Mouse (Mus musculus) heart, postnatal 0 days (tissue): ENCODE measurements around the gene Urb1. TPM values are rescaled to one million over a fixed set of nuclear protein-coding genes. Genes with fewer than 3 reads are reported as not detected.

Experiments used
- ATAC-seq: fragments of 200-750 bp; cut with Nextera tagmentation; 2 replicates; pipeline ENCODE4 v1.8.0; 2017; ENCODE audit warnings: low read depth, moderate number of reproducible peaks, moderate library complexity; ENCODE audit not compliant: insufficient read depth
- DNase-seq: peaks from one replicate; pipeline ENCODE4 v3.0.0-alpha.2; 2016; ENCODE audit warnings: low spot score
- H3K27ac ChIP-seq: fragments of 300-500 bp; sonication (generic); 2 replicates; pipeline ENCODE4 v1.5.1; 2014; ENCODE audit warnings: low read depth, mild to moderate bottlenecking
- H3K27me3 ChIP-seq: fragments of 300-500 bp; sonication (generic); 2 replicates; pipeline ENCODE4 v1.6.1; 2014; ENCODE audit warnings: low read length, mixed read lengths; ENCODE audit not compliant: control insufficient read depth, insufficient read depth
- H3K36me3 ChIP-seq: fragments of 300-500 bp; sonication (generic); replicated peaks from 2 replicates; pipeline ENCODE4 v1.6.1; 2014; ENCODE audit warnings: low read length, mixed read lengths; ENCODE audit not compliant: control insufficient read depth, insufficient read depth
- H3K4me1 ChIP-seq: fragments of 300-500 bp; sonication (generic); 2 replicates; pipeline ENCODE4 v1.6.1; 2014; ENCODE audit warnings: antibody characterized with exemption; ENCODE audit not compliant: control insufficient read depth, insufficient read depth
- H3K4me2 ChIP-seq: fragments of 300-500 bp; sonication (generic); 2 replicates; pipeline ENCODE4 v1.6.1; 2014; ENCODE audit warnings: low read depth, mild to moderate bottlenecking, low read length, moderate library complexity
- H3K4me3 ChIP-seq: fragments of 300-500 bp; sonication (generic); 2 replicates; pipeline ENCODE4 v1.5.1; 2014; ENCODE audit warnings: low read depth, low read length
- H3K9ac ChIP-seq: fragments of 300-500 bp; sonication (generic); replicated peaks from 2 replicates; pipeline ENCODE4 v1.6.1; 2014; ENCODE audit warnings: low read depth, low read length, mixed read lengths
- H3K9me3 ChIP-seq: fragments of 300-500 bp; sonication (generic); replicated peaks from 2 replicates; pipeline ENCODE4 v1.6.1; 2016; ENCODE audit warnings: low read length; ENCODE audit not compliant: control insufficient read depth
- CTCF ChIP-seq: IDR thresholded peaks from 2 replicates; pipeline ENCODE4 v1.5.1; 2016; ENCODE audit warnings: antibody characterized with exemption, control low read depth, low read depth
- EP300 ChIP-seq: IDR thresholded peaks from 2 replicates; pipeline ENCODE4 v1.6.1; 2016; ENCODE audit warnings: antibody characterized with exemption, low read depth
- WGBS: fragments of 180-500 bp; shearing (Covaris S2); extraction: QIAGEN DNeasy Blood & Tissue Kit; methylation state at CpG from one replicate; pipeline ENCODE4 v1.1.7; 2014; 5-methylcytosine and 5-hydroxymethylcytosine counted together
- polyA plus RNA-seq: library from polyadenylated mRNA; unstranded; fragments of >200 nt; fragmentation: Nextera tagmentation; extraction: Ambion mirVana; gene quantifications from 2 replicates; pipeline ENCODE4 v1.2.1, GENCODE M21; 2015
- total RNA-seq: library from RNA; depleted of rRNA; stranded (reverse); fragments of >200 nt; gene quantifications from 2 replicates; pipeline ENCODE4 v1.2.3, GENCODE M21; 2014; ENCODE audit warnings: low replicate concordance

Gene Urb1
- total and polyA plus RNA-seq, 2 experiments from 2014 or later, result 3.0 to 8.7 TPM

GRCm38 (mm10) chr16:90849262-90849661 lies 39.0 kb upstream of the Urb1 start:
- H3K27ac ChIP-seq, result no peak overlapping the region
- WGBS, result 52% methylated on average over 12 of the region's 12 CpGs
- H3K4me2 ChIP-seq, result no peak overlapping the region
- H3K27me3 ChIP-seq, result no peaks in the 10 kb centered on the region
- TF ChIP-seq EP300, result no peak
- no peak for TF ChIP-seq CTCF
- no peaks in the 10 kb centered on the region for H3K36me3 ChIP-seq
- no peak overlapping the region for H3K4me3 ChIP-seq
- DNase-seq (no peak), ATAC-seq (no peak)
- H3K4me1 ChIP-seq, result peaks cover 16% of the 10 kb centered on the region
- H3K9me3 ChIP-seq, result no peaks in the 10 kb centered on the region
- H3K9ac ChIP-seq, result no peak overlapping the region

GRCm38 (mm10) chr16:90848697-90849096 lies 38.5 kb upstream of the Urb1 start:
- H3K27ac ChIP-seq, result no peak overlapping the region
- no peak for ATAC-seq
- peaks cover 17% of the 10 kb centered on the region for H3K4me1 ChIP-seq

GRCm38 (mm10) chr16:90845591-90845990 lies 35.4 kb upstream of the Urb1 start:
- Histone ChIP-seq H3K9me3 (no peaks in the 10 kb centered on the region), H3K4me1 (peaks cover 17% of the 10 kb centered on the region), H3K36me3 (no peaks in the 10 kb centered on the region), H3K9ac (no peak overlapping the region), H3K4me3 (no peak overlapping the region), H3K27ac (no peak overlapping the region; the same call in 1 of the 2 replicates), H3K4me2 (no peak overlapping the region), H3K27me3 (no peaks in the 10 kb centered on the region)
- WGBS, result 85% methylated on average over 13 of the region's 13 CpGs
- ATAC-seq (no peak), DNase-seq (no peak)
- TF ChIP-seq EP300 (no peak), CTCF (no peak)

More at GRCm38 (mm10) chr16:90848697-90849096, 38.5 kb upstream of the Urb1 start:
- TF ChIP-seq EP300, result no peak
- TF ChIP-seq CTCF, result no peak
- no peaks in the 10 kb centered on the region for H3K36me3 ChIP-seq
- no peaks in the 10 kb centered on the region for H3K27me3 ChIP-seq
- DNase-seq, result no peak
- H3K4me3 ChIP-seq, result no peak overlapping the region
- H3K9ac ChIP-seq, result no peak overlapping the region
- H3K9me3 ChIP-seq, result no peaks in the 10 kb centered on the region
- H3K4me2 ChIP-seq, result no peak overlapping the region
- 68% methylated on average over 7 of the region's 7 CpGs for WGBS

GRCm38 (mm10) chr16:90845038-90845437 lies 34.8 kb upstream of the Urb1 start:
- TF ChIP-seq EP300 (no peak), CTCF (no peak)
- no peaks in the 10 kb centered on the region for H3K9me3 ChIP-seq
- peak; percentile 87 for ATAC-seq
- H3K27me3 ChIP-seq, result no peaks in the 10 kb centered on the region
- 22% methylated on average over 6 of the region's 6 CpGs for WGBS
- peak overlapping the region; percentile 44; the same call in 1 of the 2 replicates for H3K27ac ChIP-seq
- 0 out of 2 replicates have a peak overlapping the region, but pooled peaks have one; percentile 13 for H3K4me2 ChIP-seq
- no peak overlapping the region for H3K9ac ChIP-seq
- peaks cover 17% of the 10 kb centered on the region for H3K4me1 ChIP-seq
- H3K4me3 ChIP-seq, result no peak overlapping the region
- peak; percentile 79 for DNase-seq
- H3K36me3 ChIP-seq, result no peaks in the 10 kb centered on the region

GRCm38 (mm10) chr16:90842164-90842563 lies 32.0 kb upstream of the Urb1 start:
- Histone ChIP-seq H3K27ac (no peak overlapping the region), H3K4me2 (no peak overlapping the region), H3K9ac (no peak overlapping the region), H3K9me3 (no peaks in the 10 kb centered on the region), H3K4me3 (no peak overlapping the region), H3K27me3 (no peaks in the 10 kb centered on the region), H3K4me1 (peaks cover 14% of the 10 kb centered on the region), H3K36me3 (no peaks in the 10 kb centered on the region)
- WGBS, result 80% methylated on average over 9 of the region's 9 CpGs
- no peak for TF ChIP-seq EP300
- no peak for TF ChIP-seq CTCF
- no peak for DNase-seq
- no peak for ATAC-seq

GRCm38 (mm10) chr16:90837431-90837830 lies 27.2 kb upstream of the Urb1 start:
- H3K27me3 ChIP-seq, result no peaks in the 10 kb centered on the region
- H3K4me1 ChIP-seq, result no peaks in the 10 kb centered on the region
- TF ChIP-seq CTCF (no peak), EP300 (no peak)
- H3K4me3 ChIP-seq, result no peak overlapping the region
- H3K36me3 ChIP-seq, result no peaks in the 10 kb centered on the region
- ATAC-seq (no peak), DNase-seq (no peak)
- no peak overlapping the region for H3K9ac ChIP-seq
- WGBS, result 63% methylated on average over 8 of the region's 8 CpGs
- no peak overlapping the region for H3K4me2 ChIP-seq
- H3K27ac ChIP-seq, result no peak overlapping the region
- no peaks in the 10 kb centered on the region for H3K9me3 ChIP-seq
